Mouse (Mus musculus): ENCODE results near the gene Pcdh7.

GRCm38 (mm10) chr5:57841357-57842119 lies 123.8 kb downstream of the Pcdh7 start:
- no peak for TF ChIP-seq GATA1 (IDR thresholded peaks at IDR 0.05; ENCODE audit: borderline replicate concordance, low read length)
- TF ChIP-seq CTCF (IDR thresholded peaks at IDR 0.05; ENCODE audit: low read depth, low read length): no peak
- no peak for TF ChIP-seq POLR2AphosphoS5 (IDR thresholded peaks at IDR 0.05; ENCODE audit: insufficient replicate concordance, low read depth, low read length)
- TF ChIP-seq GATA2 (IDR thresholded peaks at IDR 0.05; ENCODE audit: borderline replicate concordance, low read depth, low read length): no peak
- TF ChIP-seq TAL1 (conservative IDR thresholded peaks at IDR 0.05; ENCODE audit: low read depth, low read length): no peak
